Mouse (Mus musculus): Measurements from ENCODE around the gene Dhx57. TPM values are rescaled to one million over a fixed set of nuclear protein-coding genes. Genes with fewer than 3 reads are reported as not detected.
"Not testable (repeated sequence)": the region's sequence is repeated elsewhere in the genome, so short reads cannot be mapped to it uniquely, and the experiment has no call there.

Dhx57 gene
- polyA plus RNA-seq, 1 experiment from 2014 or later, result 45.3 TPM

GRCm38 (mm10) chr17:80243116-80243515 is 47.2 kb downstream of the Dhx57 start:
- WGBS, result 59% methylated on average over 13 of the region's 13 CpGs
- no peak for ATAC-seq (ENCODE audit: low FRiP score)
- no peaks in the 10 kb centered on the region for H3K27me3 ChIP-seq

GRCm38 (mm10) chr17:80241594-80241993 is 48.7 kb downstream of the Dhx57 start:
- no peak overlapping the region for H3K9ac ChIP-seq
- no peak overlapping the region for H3K27ac ChIP-seq
- no peak for ATAC-seq (ENCODE audit: low FRiP score)
- H3K36me3 ChIP-seq, result peaks cover 93% of the 10 kb centered on the region
- H3K4me3 ChIP-seq, result no peak overlapping the region
- H3K27me3 ChIP-seq, result no peaks in the 10 kb centered on the region
- no peaks in the 10 kb centered on the region for H3K9me3 ChIP-seq
- no peak overlapping the region for H3K4me2 ChIP-seq
- WGBS, result 88% methylated on average over 9 of the region's 9 CpGs
- no peaks in the 10 kb centered on the region for H3K4me1 ChIP-seq (replicated peaks)

More at GRCm38 (mm10) chr17:80243116-80243515, 47.2 kb downstream of the Dhx57 start:
- H3K27ac ChIP-seq, result no peak overlapping the region
- peaks cover 96% of the 10 kb centered on the region for H3K36me3 ChIP-seq
- no peaks in the 10 kb centered on the region for H3K9me3 ChIP-seq
- H3K4me3 ChIP-seq, result no peak overlapping the region
- no peak overlapping the region for H3K4me2 ChIP-seq
- H3K4me1 ChIP-seq (replicated peaks), result no peaks in the 10 kb centered on the region
- H3K9ac ChIP-seq, result no peak overlapping the region

- Histone ChIP-seq H3K27ac (no peak overlapping the region), H3K9ac (no peak overlapping the region), H3K27me3 (no peaks in the 10 kb centered on the region), H3K4me2 (no peak overlapping the region), H3K4me1 (replicated peaks) (no peaks in the 10 kb centered on the region), H3K9me3 (no peaks in the 10 kb centered on the region), H3K36me3 (peaks cover 62% of the 10 kb centered on the region), H3K4me3 (no peak overlapping the region)
- WGBS, result 94% methylated on average over 5 of the region's 5 CpGs
- no peak for ATAC-seq (ENCODE audit: low FRiP score)
These were observed 52.8 kb downstream of the Dhx57 start for GRCm38 (mm10) chr17:80237475-80237874.

GRCm38 (mm10) chr17:80236805-80237204 is 53.5 kb downstream of the Dhx57 start:
- WGBS, result 95% methylated on average over 3 of the region's 3 CpGs
- Histone ChIP-seq H3K9ac (no peak overlapping the region), H3K27ac (no peak overlapping the region), H3K4me2 (no peak overlapping the region), H3K9me3 (no peaks in the 10 kb centered on the region), H3K4me3 (no peak overlapping the region), H3K36me3 (peaks cover 55% of the 10 kb centered on the region), H3K4me1 (replicated peaks) (no peaks in the 10 kb centered on the region), H3K27me3 (no peaks in the 10 kb centered on the region)
- ATAC-seq (ENCODE audit: low FRiP score), result no peak

GRCm38 (mm10) chr17:80235477-80235876 is 54.8 kb downstream of the Dhx57 start:
- no peak overlapping the region for H3K4me2 ChIP-seq
- H3K9me3 ChIP-seq, result no peaks in the 10 kb centered on the region
- no peak overlapping the region for H3K4me3 ChIP-seq
- 90% methylated on average over 3 of the region's 3 CpGs for WGBS
- ATAC-seq (ENCODE audit: low FRiP score), result no peak
- H3K36me3 ChIP-seq, result peaks cover 44% of the 10 kb centered on the region
- H3K27me3 ChIP-seq, result no peaks in the 10 kb centered on the region
- no peak overlapping the region for H3K9ac ChIP-seq
- no peak overlapping the region for H3K27ac ChIP-seq
- no peaks in the 10 kb centered on the region for H3K4me1 ChIP-seq (replicated peaks)

GRCm38 (mm10) chr17:80234376-80234775 is 55.9 kb downstream of the Dhx57 start:
- no peak overlapping the region for H3K27ac ChIP-seq
- H3K9me3 ChIP-seq, result no peaks in the 10 kb centered on the region
- H3K4me3 ChIP-seq, result no peak overlapping the region
- WGBS, result 91% methylated on average over 7 of the region's 7 CpGs
- H3K4me1 ChIP-seq (replicated peaks), result no peaks in the 10 kb centered on the region
- H3K27me3 ChIP-seq, result no peaks in the 10 kb centered on the region
- H3K4me2 ChIP-seq, result no peak overlapping the region
- no peak for ATAC-seq (ENCODE audit: low FRiP score)
- no peak overlapping the region for H3K9ac ChIP-seq
- peaks cover 33% of the 10 kb centered on the region for H3K36me3 ChIP-seq

- Histone ChIP-seq H3K27ac (no peak overlapping the region), H3K9me3 (no peaks in the 10 kb centered on the region), H3K4me2 (no peak overlapping the region), H3K27me3 (no peaks in the 10 kb centered on the region), H3K36me3 (peaks cover 28% of the 10 kb centered on the region), H3K4me1 (replicated peaks) (no peaks in the 10 kb centered on the region), H3K4me3 (no peak overlapping the region), H3K9ac (no peak overlapping the region)
- 93% methylated on average over 5 of the region's 5 CpGs for WGBS
- no peak for ATAC-seq (ENCODE audit: low FRiP score)
These were observed 56.4 kb downstream of the Dhx57 start for GRCm38 (mm10) chr17:80233844-80234243.

GRCm38 (mm10) chr17:80229396-80229795 is 60.9 kb downstream of the Dhx57 start:
- no peak for ATAC-seq (ENCODE audit: low FRiP score)
- no peaks in the 10 kb centered on the region for H3K36me3 ChIP-seq
- H3K9ac ChIP-seq, result no peak overlapping the region

GRCm38 (mm10) chr17:80225142-80225541 is 65.1 kb downstream of the Dhx57 start:
- H3K27me3 ChIP-seq; H3K36me3 ChIP-seq; ATAC-seq (ENCODE audit: low FRiP score); H3K9me3 ChIP-seq; H3K4me1 ChIP-seq (replicated peaks): not testable (repeated sequence)
- Histone ChIP-seq H3K9ac (peak overlapping the region; percentile 77), H3K4me2 (peak overlapping the region; percentile 78), H3K27ac (peak overlapping the region; percentile 80; the same call in 1 of the 2 replicates), H3K4me3 (peak overlapping the region; percentile 60)
- WGBS, result 53% methylated on average over 5 of the region's 5 CpGs

More at GRCm38 (mm10) chr17:80229396-80229795, 60.9 kb downstream of the Dhx57 start:
- H3K4me1 ChIP-seq (replicated peaks), result peaks cover 6% of the 10 kb centered on the region
- H3K4me3 ChIP-seq, result no peak overlapping the region
- WGBS, result 87% methylated on average over 2 of the region's 2 CpGs
- H3K9me3 ChIP-seq, result no peaks in the 10 kb centered on the region
- no peak overlapping the region for H3K4me2 ChIP-seq
- no peaks in the 10 kb centered on the region for H3K27me3 ChIP-seq
- H3K27ac ChIP-seq, result no peak overlapping the region

GRCm38 (mm10) chr17:80224326-80225116 is 65.8 kb downstream of the Dhx57 start, which contains the start of gene Gemin6:
Gene Gemin6, plus strand, starts transcription at chr17:80224441.
- Histone ChIP-seq H3K9me3 (no peaks in the 10 kb centered on the region), H3K9ac (peak within 1 kb of the TSS; percentile 77), H3K4me3 (peak within 1 kb of the TSS; percentile 60), H3K36me3 (no peaks in the 10 kb centered on the region), H3K4me1 (replicated peaks) (peaks cover 9% of the 10 kb centered on the region), H3K27me3 (no peaks in the 10 kb centered on the region), H3K4me2 (peak within 1 kb of the TSS; percentile 78), H3K27ac (peak within 1 kb of the TSS; percentile 80)
- WGBS, result under 1% methylated on average over 33 of the region's 33 CpGs
- peak; percentile 97 for ATAC-seq (ENCODE audit: low FRiP score)

GRCm38 (mm10) chr17:80223829-80224228 is 66.4 kb downstream of the Dhx57 start:
- H3K4me2 ChIP-seq, result peak overlapping the region; percentile 78
- no peaks in the 10 kb centered on the region for H3K27me3 ChIP-seq
- peak overlapping the region; percentile 79 for H3K27ac ChIP-seq
- no peaks in the 10 kb centered on the region for H3K36me3 ChIP-seq
- H3K4me3 ChIP-seq, result peak overlapping the region; percentile 60
- peaks cover 9% of the 10 kb centered on the region for H3K4me1 ChIP-seq (replicated peaks)
- peak overlapping the region; percentile 77 for H3K9ac ChIP-seq
- WGBS, result 11% methylated on average over 9 of the region's 9 CpGs
- H3K9me3 ChIP-seq, result no peaks in the 10 kb centered on the region
- peak; percentile 65 for ATAC-seq (ENCODE audit: low FRiP score)

GRCm38 (mm10) chr17:80221890-80222628 is 68.2 kb downstream of the Dhx57 start:
- Histone ChIP-seq H3K27ac (no peak overlapping the region), H3K4me3 (no peak overlapping the region), H3K36me3 (no peaks in the 10 kb centered on the region), H3K9ac (no peak overlapping the region), H3K4me2 (no peak overlapping the region), H3K4me1 (replicated peaks) (peaks cover 9% of the 10 kb centered on the region), H3K27me3 (no peaks in the 10 kb centered on the region), H3K9me3 (no peaks in the 10 kb centered on the region)
- no peak for ATAC-seq (ENCODE audit: low FRiP score)
- WGBS, result 67% methylated on average over 3 of the region's 3 CpGs
